Mouse (Mus musculus): ENCODE data around the gene Ctsq.
"Not testable (repeated sequence)": the region's sequence is repeated elsewhere in the genome, so short reads cannot be mapped to it uniquely, and the experiment has no call there.

The Ctsq gene

DNA sequence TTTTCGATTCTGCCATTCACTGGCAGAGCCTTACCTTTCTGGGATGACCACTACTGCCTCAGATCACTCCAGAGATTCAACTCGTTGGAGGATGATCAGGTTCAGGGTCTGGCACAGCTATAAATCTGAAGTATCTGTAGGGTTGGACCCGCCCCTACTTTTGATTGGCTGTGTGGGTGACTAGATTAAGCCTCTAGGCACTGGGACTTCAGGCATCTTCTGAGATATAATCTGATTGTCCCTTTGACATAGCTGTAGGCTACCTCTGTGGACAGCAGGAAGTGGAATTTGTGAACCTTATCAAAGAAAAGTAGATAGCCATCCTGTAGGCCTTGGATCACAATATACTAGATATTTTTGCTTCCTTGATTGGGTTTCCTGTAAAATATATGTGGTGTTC lies at the start of gene Ctsq:
TSS of gene Ctsq (minus strand) at position 101 of the 400 bp plus-strand sequence.
- no peak for DNase-seq (ENCODE audit: low spot score in 2 of 2)

DNA sequence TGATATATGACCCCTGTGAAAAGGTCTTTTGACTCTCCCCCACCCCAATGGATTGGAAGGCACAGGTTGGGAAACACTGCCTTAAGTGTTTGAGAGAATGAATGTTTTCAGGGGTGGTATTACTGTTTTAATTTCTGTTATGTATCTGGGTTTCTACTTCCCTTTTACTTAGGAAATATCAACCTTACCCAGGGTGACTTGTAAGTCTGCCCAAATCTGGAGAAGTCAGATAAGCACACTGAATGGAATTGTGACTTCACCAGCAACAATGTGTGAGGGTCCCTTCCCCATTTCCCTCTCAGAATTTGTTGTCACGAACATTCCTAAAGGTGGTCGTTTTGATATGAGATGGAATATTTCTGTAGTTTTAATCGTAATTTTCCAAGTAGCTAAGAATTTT lies 17.6 kb downstream of the Ctsq start:
- DNase-seq (ENCODE audit: low spot score in 2 of 2) = no peak

DNA sequence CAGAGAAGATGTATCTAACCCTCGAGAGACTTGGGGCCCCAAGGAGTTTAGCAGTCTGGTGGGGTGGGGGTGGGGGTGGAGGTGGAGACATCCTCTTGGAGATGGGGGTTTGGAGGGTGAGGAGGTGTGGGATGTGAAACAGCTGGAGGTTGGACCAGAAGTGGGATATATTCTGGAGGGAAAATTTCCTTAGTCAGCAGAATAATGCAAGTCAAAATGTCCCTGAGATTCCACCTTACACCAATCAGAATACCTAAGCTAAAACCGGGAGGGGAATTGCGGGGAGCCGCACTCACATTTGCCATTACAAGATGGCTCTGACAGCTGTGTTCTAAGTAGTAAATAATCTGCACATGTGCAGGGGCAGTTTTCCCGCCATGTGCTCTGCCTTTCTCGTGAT lies 18.6 kb downstream of the Ctsq start:
- DNase-seq (ENCODE audit: low spot score in 2 of 2) = no peak

DNA sequence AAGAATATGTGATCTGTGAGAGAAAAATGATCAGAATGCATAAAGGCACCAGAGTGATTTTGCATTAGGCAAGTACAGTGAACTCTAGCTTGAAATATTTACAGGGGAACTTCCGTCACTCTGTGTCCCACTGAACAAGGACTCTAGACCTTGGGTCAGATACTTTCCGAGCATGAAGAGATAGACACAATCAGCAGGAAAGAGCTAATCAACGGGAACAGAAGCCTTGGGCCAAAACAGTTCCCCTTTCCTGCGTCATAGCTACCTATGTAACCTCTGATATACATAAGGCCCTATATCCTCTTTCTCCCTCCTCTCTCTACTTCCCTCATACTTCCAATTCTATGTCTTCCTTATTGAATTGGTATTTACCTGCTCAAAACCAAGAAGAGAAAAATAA lies 30.3 kb downstream of the Ctsq start:
- no peak for DNase-seq (ENCODE audit: low spot score in 2 of 2)

DNA sequence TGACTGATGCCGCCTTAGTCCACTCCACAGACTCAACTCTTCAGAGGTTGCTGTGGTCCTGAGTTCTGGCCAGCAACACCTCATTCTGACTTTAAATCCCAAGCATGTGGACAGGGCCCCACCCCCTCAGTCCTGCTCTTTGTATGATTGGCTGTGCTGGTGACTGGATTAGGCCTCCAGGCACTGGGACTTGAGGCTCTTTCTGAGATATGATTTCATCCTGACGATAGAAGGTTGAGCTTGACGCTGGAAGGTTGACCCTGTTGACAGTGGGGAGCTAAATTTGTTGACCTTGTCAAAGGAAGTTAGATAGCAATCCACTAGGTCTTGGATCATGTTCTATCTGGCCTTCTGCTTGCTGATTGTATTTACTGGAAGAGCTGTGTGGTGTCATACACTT lies 34.6 kb downstream of the Ctsq start, which contains the start of gene Ctsj:
TSS of gene Ctsj (minus strand) at position 101 of the 400 bp plus-strand sequence.
- DNase-seq (ENCODE audit: low spot score in 2 of 2) = no peak

DNA sequence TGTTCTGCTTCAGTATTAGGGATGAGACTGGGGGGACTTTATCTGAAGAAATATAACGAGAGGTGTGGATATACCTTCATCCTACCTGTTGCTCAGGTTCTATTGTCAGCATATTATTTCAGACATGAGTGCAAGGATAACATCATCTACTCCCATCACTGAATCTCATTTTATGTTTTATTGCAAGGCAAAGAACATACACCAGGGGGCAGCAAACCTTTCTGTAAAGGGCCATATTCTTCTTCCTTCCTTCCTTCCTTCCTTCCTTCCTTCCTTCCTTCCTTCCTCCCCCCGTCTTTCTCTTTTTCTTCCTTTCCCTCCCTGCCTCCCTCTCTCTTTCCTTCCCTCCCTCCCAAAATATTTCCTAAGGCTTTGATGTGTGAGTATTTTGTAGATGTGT lies 42.8 kb downstream of the Ctsq start:
- no peak for DNase-seq (ENCODE audit: low spot score in 2 of 2)

DNA sequence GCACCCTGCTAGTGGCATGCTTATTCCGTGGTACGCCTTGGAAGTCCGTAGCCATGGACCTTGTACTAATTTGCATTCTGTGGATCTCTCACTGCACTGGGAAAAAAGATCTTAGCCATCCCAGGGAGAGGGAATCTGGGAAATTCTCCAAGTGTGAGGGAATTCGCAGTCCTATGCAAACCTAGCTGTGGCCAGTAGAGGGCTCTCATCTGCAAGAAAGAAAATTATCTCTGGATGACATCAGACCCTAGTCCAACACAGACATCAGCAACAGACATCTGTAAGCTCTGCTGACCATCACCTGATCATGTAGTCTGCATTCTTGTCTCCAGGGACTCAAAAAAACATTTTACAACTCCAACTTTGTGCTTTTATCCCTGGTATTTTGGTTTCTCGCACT lies 53.5 kb downstream of the Ctsq start:
- DNase-seq (ENCODE audit: low spot score in 2 of 2) = not testable (repeated sequence)

Measured in spleen, postnatal 36 days (tissue).